Mouse (Mus musculus): Measurements from ENCODE around the gene Mrpl4. TPM values are rescaled to one million over a fixed set of nuclear protein-coding genes. Genes with fewer than 3 reads are reported as not detected.

Mrpl4 gene
- total RNA-seq, 2 experiments from 2014 or later: 60.4 to 62.8 TPM

GRCm38 (mm10) chr9:21016331-21017176 is 14.0 kb downstream of the Mrpl4 start:
- DNase-seq (ENCODE audit: low spot score in 2 of 2): no peak

- DNase-seq (ENCODE audit: low spot score in 2 of 2): no peak
Measured at GRCm38 (mm10) chr9:21017177-21017575, 14.6 kb downstream of the Mrpl4 start.

GRCm38 (mm10) chr9:21018600-21018999 is 16.1 kb downstream of the Mrpl4 start:
- no peak for DNase-seq (ENCODE audit: low spot score in 2 of 2)

GRCm38 (mm10) chr9:21021363-21021762 is 18.8 kb downstream of the Mrpl4 start:
- no peak for DNase-seq (ENCODE audit: low spot score in 2 of 2)

- no peak for DNase-seq (ENCODE audit: low spot score in 2 of 2)
Measured at GRCm38 (mm10) chr9:21022288-21022687, 19.8 kb downstream of the Mrpl4 start.

- no peak for DNase-seq (ENCODE audit: low spot score in 2 of 2)
Measured at GRCm38 (mm10) chr9:21022726-21023125, 20.2 kb downstream of the Mrpl4 start.

GRCm38 (mm10) chr9:21025258-21025810 is 22.8 kb downstream of the Mrpl4 start:
- no peak for DNase-seq (ENCODE audit: low spot score in 2 of 2)

GRCm38 (mm10) chr9:21026849-21027248 is 24.3 kb downstream of the Mrpl4 start:
- DNase-seq (ENCODE audit: low spot score in 2 of 2): no peak

- no peak for DNase-seq (ENCODE audit: low spot score in 2 of 2)
Measured at GRCm38 (mm10) chr9:21027774-21028290, 25.3 kb downstream of the Mrpl4 start.

- DNase-seq (ENCODE audit: low spot score in 2 of 2): no peak
Measured at GRCm38 (mm10) chr9:21028560-21029110, 26.1 kb downstream of the Mrpl4 start.

GRCm38 (mm10) chr9:21029291-21030054 is 26.9 kb downstream of the Mrpl4 start, which contains the start of gene Icam4:
Icam4 (plus strand) TSS chr9:21029373.
- DNase-seq (ENCODE audit: low spot score in 2 of 2): peak; percentile 59 to 77

GRCm38 (mm10) chr9:21030055-21030600 is 27.6 kb downstream of the Mrpl4 start:
- DNase-seq (ENCODE audit: low spot score in 2 of 2): no peak

- peak; percentile 79 to 89 for DNase-seq (ENCODE audit: low spot score in 2 of 2)
Measured at GRCm38 (mm10) chr9:21030781-21031250, 28.3 kb downstream of the Mrpl4 start.

GRCm38 (mm10) chr9:21031251-21031895 is 28.8 kb downstream of the Mrpl4 start:
- peak; percentile 78 to 80 for DNase-seq (ENCODE audit: low spot score in 2 of 2)

- peak in 1 of 2 experiments; percentile 88 for DNase-seq (ENCODE audit: low spot score in 2 of 2)
Measured at GRCm38 (mm10) chr9:21031896-21032351, 29.4 kb downstream of the Mrpl4 start, which contains the start of gene Icam5. Icam5 (plus strand) TSS chr9:21032073.

- DNase-seq (ENCODE audit: low spot score in 2 of 2): no peak
Measured at GRCm38 (mm10) chr9:21032491-21032890, 30.0 kb downstream of the Mrpl4 start.

GRCm38 (mm10) chr9:21033136-21033535 is 30.6 kb downstream of the Mrpl4 start:
- peak; percentile 52 to 78 for DNase-seq (ENCODE audit: low spot score in 2 of 2)

- no peak for DNase-seq (ENCODE audit: low spot score in 2 of 2)
Measured at GRCm38 (mm10) chr9:21034481-21035085, 32.0 kb downstream of the Mrpl4 start.

- DNase-seq (ENCODE audit: low spot score in 2 of 2): no peak
Measured at GRCm38 (mm10) chr9:21035586-21035985, 33.0 kb downstream of the Mrpl4 start.

GRCm38 (mm10) chr9:21036161-21036560 is 33.6 kb downstream of the Mrpl4 start:
- no peak for DNase-seq (ENCODE audit: low spot score in 2 of 2)

Data from layer of hippocampus, postnatal 14 days (tissue).